Mouse (Mus musculus): ENCODE results near the gene Epb41l4b.
A peak's percentile ranks its signal among the peaks of the same experiment; 100 is the strongest.

The Epb41l4b gene

GRCm38 (mm10) chr4:57060319-57060831, 82.9 kb downstream of the Epb41l4b start:
- no peak for DNase-seq

- no peak for DNase-seq
Observed at GRCm38 (mm10) chr4:57058623-57059022, 84.6 kb downstream of the Epb41l4b start.

- no peak for DNase-seq
Observed at GRCm38 (mm10) chr4:57057637-57058036, 85.6 kb downstream of the Epb41l4b start.

- DNase-seq, result no peak
Observed at GRCm38 (mm10) chr4:57055635-57056034, 87.6 kb downstream of the Epb41l4b start.

- DNase-seq, result no peak
Observed at GRCm38 (mm10) chr4:57049281-57049921, 93.8 kb downstream of the Epb41l4b start.

GRCm38 (mm10) chr4:57048566-57048965, 94.7 kb downstream of the Epb41l4b start:
- peak; percentile 49 for DNase-seq

- peak; percentile 96 for DNase-seq
Observed at GRCm38 (mm10) chr4:57046160-57046571, 97.1 kb downstream of the Epb41l4b start.

GRCm38 (mm10) chr4:57043621-57044020, 99.6 kb downstream of the Epb41l4b start:
- peak; percentile 54 for DNase-seq

- DNase-seq, result no peak
Observed at GRCm38 (mm10) chr4:57041661-57042060, 101.6 kb downstream of the Epb41l4b start.

GRCm38 (mm10) chr4:57041211-57041610, 102.0 kb downstream of the Epb41l4b start:
- no peak for DNase-seq

- no peak for DNase-seq
Observed at GRCm38 (mm10) chr4:57040481-57040880, 102.8 kb downstream of the Epb41l4b start.

GRCm38 (mm10) chr4:57039127-57040031, 103.9 kb downstream of the Epb41l4b start:
- DNase-seq, result peak; percentile 72

GRCm38 (mm10) chr4:57037554-57037953, 105.7 kb downstream of the Epb41l4b start:
- no peak for DNase-seq

- no peak for DNase-seq
Observed at GRCm38 (mm10) chr4:57034169-57034568, 109.1 kb downstream of the Epb41l4b start.

- no peak for DNase-seq
Observed at GRCm38 (mm10) chr4:57031440-57031839, 111.8 kb downstream of the Epb41l4b start.

- DNase-seq, result no peak
Observed at GRCm38 (mm10) chr4:57027954-57028353, 115.3 kb downstream of the Epb41l4b start.

GRCm38 (mm10) chr4:57023527-57023926, 119.7 kb downstream of the Epb41l4b start:
- no peak for DNase-seq

- DNase-seq, result no peak
Observed at GRCm38 (mm10) chr4:57021288-57021687, 121.9 kb downstream of the Epb41l4b start.

- DNase-seq, result peak; percentile 73
Observed at GRCm38 (mm10) chr4:57017229-57017628, 126.0 kb downstream of the Epb41l4b start.

- DNase-seq, result no peak
Observed at GRCm38 (mm10) chr4:57016366-57017171, 126.7 kb downstream of the Epb41l4b start.

GRCm38 (mm10) chr4:57015032-57015431, 128.2 kb downstream of the Epb41l4b start:
- DNase-seq, result no peak

- DNase-seq, result no peak
Observed at GRCm38 (mm10) chr4:57011454-57012046, 131.7 kb downstream of the Epb41l4b start.

GRCm38 (mm10) chr4:57010919-57011318, 132.3 kb downstream of the Epb41l4b start:
- DNase-seq, result no peak

Data from cerebellum, adult 11 months (tissue).